Mouse (Mus musculus) limb, embryonic 12.5 days (tissue): ENCODE results near the gene Tmem121b. TPM values are rescaled to one million over a fixed set of nuclear protein-coding genes. Genes with fewer than 3 reads are reported as not detected.
A peak's percentile ranks its signal among the peaks of the same experiment; 100 is the strongest.

Experiments
- ATAC-seq: fragments of 200-750 bp; cut with Nextera tagmentation; 2 replicates; pipeline ENCODE4 v1.8.0; 2017; ENCODE audit warnings: low read depth, moderate TSS enrichment; ENCODE audit not compliant: insufficient number of reproducible peaks, insufficient read depth, low FRiP score, low TSS enrichment
- H3K27ac ChIP-seq: fragments of 300-500 bp; sonication (generic); 2 replicates; pipeline ENCODE4 v1.5.1; 2016; ENCODE audit warnings: mild to moderate bottlenecking, moderate library complexity
- H3K27me3 ChIP-seq: fragments of 300-500 bp; sonication (generic); 2 replicates; pipeline ENCODE4 v1.6.1; 2016; ENCODE audit warnings: mild to moderate bottlenecking, moderate library complexity
- H3K36me3 ChIP-seq: fragments of 300-500 bp; sonication (generic); 2 replicates; pipeline ENCODE4 v1.6.1; 2016; ENCODE audit warnings: mild to moderate bottlenecking, moderate library complexity
- H3K4me1 ChIP-seq: fragments of 300-500 bp; sonication (generic); replicated peaks from 2 replicates; pipeline ENCODE4 v1.6.1; 2016
- H3K4me2 ChIP-seq: fragments of 300-500 bp; sonication (generic); 2 replicates; pipeline ENCODE4 v1.6.1; 2016; ENCODE audit warnings: mild to moderate bottlenecking, moderate library complexity
- H3K4me3 ChIP-seq: fragments of 300-500 bp; sonication (generic); replicated peaks from 2 replicates; pipeline ENCODE4 v1.5.1; 2016; ENCODE audit warnings: mild to moderate bottlenecking
- H3K9ac ChIP-seq: fragments of 300-500 bp; sonication (generic); replicated peaks from 2 replicates; pipeline ENCODE4 v1.6.1; 2016; ENCODE audit warnings: mild to moderate bottlenecking, moderate library complexity
- H3K9me3 ChIP-seq: fragments of 300-500 bp; sonication (generic); 2 replicates; pipeline ENCODE4 v1.6.1; 2016; ENCODE audit warnings: mild to moderate bottlenecking, moderate library complexity
- WGBS: fragments of 180-500 bp; shearing (Covaris S2); methylation state at CpG from one replicate; pipeline ENCODE4 v1.1.7; 2016; 5-methylcytosine and 5-hydroxymethylcytosine counted together
- polyA plus RNA-seq: library from polyadenylated mRNA; unstranded; fragments of >200 nt; fragmentation: Nextera tagmentation; extraction: Ambion mirVana; gene quantifications from 2 replicates; pipeline ENCODE4 v1.2.1, GENCODE M21; 2016

Gene Tmem121b
- 0.31 TPM in 2 replicates for polyA plus RNA-seq

GRCm38 (mm10) chr6:120493374-120494181 lies at the start of gene Tmem121b:
TSS of gene Tmem121b (minus strand) at chr6:120493807.
- ATAC-seq = peak; percentile 48
- no peak within 1 kb of the TSS for H3K27ac ChIP-seq

GRCm38 (mm10) chr6:120542061-120542460 lies 48.5 kb upstream of the Tmem121b start:
- no peak overlapping the region for H3K9ac ChIP-seq
- H3K27me3 ChIP-seq = no peaks in the 10 kb centered on the region
- no peak overlapping the region for H3K27ac ChIP-seq
- no peaks in the 10 kb centered on the region for H3K36me3 ChIP-seq
- H3K4me2 ChIP-seq = no peak overlapping the region
- no peak for ATAC-seq
- no peak overlapping the region for H3K4me3 ChIP-seq
- peaks cover 6% of the 10 kb centered on the region for H3K4me1 ChIP-seq
- H3K9me3 ChIP-seq = no peaks in the 10 kb centered on the region
- WGBS = 21% methylated on average over 1 of the region's 1 CpGs

More at GRCm38 (mm10) chr6:120493374-120494181, at the start of gene Tmem121b:
- Histone ChIP-seq H3K9me3 (no peaks in the 10 kb centered on the region), H3K9ac (peak within 1 kb of the TSS; percentile 63), H3K27me3 (peaks cover 55% of the 10 kb centered on the region), H3K4me3 (peak within 1 kb of the TSS; percentile 77), H3K36me3 (no peaks in the 10 kb centered on the region), H3K4me1 (peaks cover 25% of the 10 kb centered on the region), H3K4me2 (peak within 1 kb of the TSS; percentile 99)
- WGBS = under 1% methylated on average over 65 of the region's 84 CpGs

GRCm38 (mm10) chr6:120541386-120541785 lies 47.8 kb upstream of the Tmem121b start:
- no peak overlapping the region for H3K9ac ChIP-seq
- peaks cover 6% of the 10 kb centered on the region for H3K4me1 ChIP-seq
- no peak overlapping the region for H3K4me3 ChIP-seq
- H3K9me3 ChIP-seq = no peaks in the 10 kb centered on the region
- no peak overlapping the region for H3K4me2 ChIP-seq
- H3K27me3 ChIP-seq = no peaks in the 10 kb centered on the region
- H3K27ac ChIP-seq = no peak overlapping the region
- no peaks in the 10 kb centered on the region for H3K36me3 ChIP-seq
- 35% methylated on average over 2 of the region's 2 CpGs for WGBS
- ATAC-seq = no peak

GRCm38 (mm10) chr6:120539781-120540231 lies 46.2 kb upstream of the Tmem121b start:
- WGBS = 44% methylated on average over 10 of the region's 10 CpGs
- no peak overlapping the region for H3K4me3 ChIP-seq
- H3K9ac ChIP-seq = 0 out of 2 replicates have a peak overlapping the region, but pooled peaks have one; percentile 31
- peaks cover 6% of the 10 kb centered on the region for H3K4me1 ChIP-seq
- ATAC-seq = no peak
- no peaks in the 10 kb centered on the region for H3K36me3 ChIP-seq
- no peaks in the 10 kb centered on the region for H3K27me3 ChIP-seq
- H3K9me3 ChIP-seq = no peaks in the 10 kb centered on the region
- no peak overlapping the region for H3K27ac ChIP-seq
- H3K4me2 ChIP-seq = peak overlapping the region; percentile 54; the same call in 1 of the 2 replicates

GRCm38 (mm10) chr6:120539132-120539759 lies 45.6 kb upstream of the Tmem121b start:
- Histone ChIP-seq H3K4me3 (peak overlapping the region; percentile 29), H3K9ac (peak overlapping the region; percentile 31; the same call in 1 of the 2 replicates)

GRCm38 (mm10) chr6:120536337-120536736 lies 42.7 kb upstream of the Tmem121b start:
- Histone ChIP-seq H3K4me2 (no peak overlapping the region), H3K9me3 (no peaks in the 10 kb centered on the region), H3K4me3 (no peak overlapping the region), H3K27me3 (no peaks in the 10 kb centered on the region), H3K4me1 (peaks cover 6% of the 10 kb centered on the region), H3K27ac (no peak overlapping the region), H3K36me3 (no peaks in the 10 kb centered on the region), H3K9ac (no peak overlapping the region)
- 87% methylated on average over 2 of the region's 2 CpGs for WGBS
- no peak for ATAC-seq

More at GRCm38 (mm10) chr6:120539132-120539759, 45.6 kb upstream of the Tmem121b start:
- Histone ChIP-seq H3K36me3 (no peaks in the 10 kb centered on the region), H3K9me3 (no peaks in the 10 kb centered on the region), H3K4me1 (peaks cover 6% of the 10 kb centered on the region), H3K27me3 (no peaks in the 10 kb centered on the region), H3K27ac (no peak overlapping the region), H3K4me2 (peak overlapping the region; percentile 54)
- ATAC-seq = peak; percentile 85
- 2% methylated on average over 16 of the region's 16 CpGs for WGBS

GRCm38 (mm10) chr6:120532594-120532993 lies 39.0 kb upstream of the Tmem121b start:
- no peaks in the 10 kb centered on the region for H3K27me3 ChIP-seq
- ATAC-seq = no peak
- peaks cover 7% of the 10 kb centered on the region; the same call in 1 of the 2 replicates for H3K36me3 ChIP-seq
- no peak overlapping the region for H3K27ac ChIP-seq
- H3K4me3 ChIP-seq = no peak overlapping the region
- H3K9ac ChIP-seq = no peak overlapping the region
- no peak overlapping the region; the same call in 1 of the 2 replicates for H3K4me2 ChIP-seq
- 89% methylated on average over 1 of the region's 1 CpGs for WGBS
- H3K9me3 ChIP-seq = no peaks in the 10 kb centered on the region
- peaks cover 12% of the 10 kb centered on the region for H3K4me1 ChIP-seq

GRCm38 (mm10) chr6:120531020-120531965 lies 37.7 kb upstream of the Tmem121b start, which contains the start of gene Hdhd5:
TSS of gene Hdhd5 (minus strand) at chr6:120531319.
- under 1% methylated on average over 75 of the region's 75 CpGs for WGBS
- H3K4me1 ChIP-seq = peaks cover 12% of the 10 kb centered on the region

GRCm38 (mm10) chr6:120529123-120529522 lies 35.5 kb upstream of the Tmem121b start:
- H3K27ac ChIP-seq = no peak overlapping the region
- H3K9me3 ChIP-seq = no peaks in the 10 kb centered on the region
- WGBS = 84% methylated on average over 4 of the region's 4 CpGs
- peaks cover 12% of the 10 kb centered on the region for H3K4me1 ChIP-seq
- no peak overlapping the region for H3K9ac ChIP-seq
- H3K4me2 ChIP-seq = no peak overlapping the region
- H3K4me3 ChIP-seq = 0 out of 2 replicates have a peak overlapping the region, but pooled peaks have one; percentile 6
- H3K27me3 ChIP-seq = no peaks in the 10 kb centered on the region
- ATAC-seq = no peak
- peaks cover 7% of the 10 kb centered on the region; the same call in 1 of the 2 replicates for H3K36me3 ChIP-seq

More at GRCm38 (mm10) chr6:120531020-120531965, 37.7 kb upstream of the Tmem121b start, which contains the start of gene Hdhd5:
- no peaks in the 10 kb centered on the region for H3K27me3 ChIP-seq
- peak within 1 kb of the TSS; percentile 94 for H3K4me3 ChIP-seq
- H3K36me3 ChIP-seq = peaks cover 7% of the 10 kb centered on the region; the same call in 1 of the 2 replicates
- no peaks in the 10 kb centered on the region for H3K9me3 ChIP-seq
- H3K9ac ChIP-seq = peak within 1 kb of the TSS; percentile 88
- ATAC-seq = peak; percentile 95
- no peak within 1 kb of the TSS for H3K27ac ChIP-seq
- H3K4me2 ChIP-seq = peak within 1 kb of the TSS; percentile 74

- Histone ChIP-seq H3K4me2 (no peak overlapping the region), H3K27me3 (no peaks in the 10 kb centered on the region), H3K4me3 (no peak overlapping the region), H3K9me3 (no peaks in the 10 kb centered on the region), H3K27ac (no peak overlapping the region), H3K4me1 (peaks cover 6% of the 10 kb centered on the region), H3K9ac (no peak overlapping the region), H3K36me3 (peaks cover 43% of the 10 kb centered on the region)
- WGBS = 94% methylated on average over 5 of the region's 5 CpGs
- ATAC-seq = no peak
These were observed 31.2 kb upstream of the Tmem121b start for GRCm38 (mm10) chr6:120524796-120525195.
